Mouse (Mus musculus) midbrain, embryonic 14.5 days (tissue): ENCODE results near the gene Grik1. TPM values are rescaled to one million over a fixed set of nuclear protein-coding genes. Genes with fewer than 3 reads are reported as not detected.

Experiments used
- ATAC-seq: fragments of 200-750 bp; cut with Nextera tagmentation; 2 replicates; pipeline ENCODE4 v1.8.0; 2017; ENCODE audit warnings: moderate number of reproducible peaks, moderate library complexity; ENCODE audit not compliant: low FRiP score, low TSS enrichment
- DNase-seq: peaks from one replicate; pipeline ENCODE4 v3.0.0-alpha.2; 2015
- H3K27ac ChIP-seq: fragments of 300-500 bp; sonication (generic); replicated peaks from 2 replicates; pipeline ENCODE4 v1.5.1; 2014; ENCODE audit warnings: mild to moderate bottlenecking, low read depth, low read length, moderate library complexity
- H3K27me3 ChIP-seq: fragments of 300-500 bp; sonication (generic); 2 replicates; pipeline ENCODE4 v1.6.1; 2014; ENCODE audit warnings: low read length, control low read depth, mixed read lengths; ENCODE audit not compliant: control insufficient read depth, insufficient read depth
- H3K36me3 ChIP-seq: fragments of 300-500 bp; sonication (generic); 2 replicates; pipeline ENCODE4 v1.6.1; 2014; ENCODE audit warnings: low read length, control low read depth; ENCODE audit not compliant: control insufficient read depth, insufficient read depth
- H3K4me1 ChIP-seq: fragments of 300-500 bp; sonication (generic); 2 replicates; pipeline ENCODE4 v1.6.1; 2014; ENCODE audit warnings: mild to moderate bottlenecking, antibody characterized with exemption, low read length, control low read depth; ENCODE audit not compliant: control insufficient read depth, insufficient read depth
- H3K4me2 ChIP-seq: fragments of 300-500 bp; sonication (generic); 2 replicates; pipeline ENCODE4 v1.6.1; 2014; ENCODE audit warnings: mild to moderate bottlenecking, low read length, moderate library complexity
- H3K4me3 ChIP-seq: fragments of 300-500 bp; sonication (generic); replicated peaks from 2 replicates; pipeline ENCODE4 v1.5.1; 2014; ENCODE audit warnings: low read depth, low read length
- H3K9ac ChIP-seq: fragments of 300-500 bp; sonication (generic); replicated peaks from 2 replicates; pipeline ENCODE4 v1.6.1; 2014; ENCODE audit warnings: mild to moderate bottlenecking, low read length, moderate library complexity
- H3K9me3 ChIP-seq: fragments of 300-500 bp; sonication (generic); 2 replicates; pipeline ENCODE4 v1.6.1; 2016; ENCODE audit warnings: low read length, control low read depth, mixed read lengths; ENCODE audit not compliant: control insufficient read depth
- WGBS: fragments of 180-500 bp; shearing (Covaris S2); extraction: QIAGEN DNeasy Blood & Tissue Kit; methylation state at CpG from one replicate; pipeline ENCODE4 v1.1.7; 2014; 5-methylcytosine and 5-hydroxymethylcytosine counted together
- polyA plus RNA-seq: library from polyadenylated mRNA; unstranded; fragments of >200 nt; fragmentation: Nextera tagmentation; extraction: Ambion mirVana; gene quantifications from 2 replicates; pipeline ENCODE4 v1.2.1, GENCODE M21; 2014

Gene Grik1
- polyA plus RNA-seq, 1 experiment from 2014 or later, result 26.1 TPM

- no peak for DNase-seq
- WGBS, result 14% methylated on average over 3 of the region's 3 CpGs
- Histone ChIP-seq H3K9ac (no peak overlapping the region), H3K9me3 (no peaks in the 10 kb centered on the region), H3K4me1 (no peaks in the 10 kb centered on the region), H3K4me3 (no peak overlapping the region), H3K4me2 (no peak overlapping the region), H3K27me3 (no peaks in the 10 kb centered on the region), H3K27ac (no peak overlapping the region), H3K36me3 (no peaks in the 10 kb centered on the region)
- no peak for ATAC-seq
These were observed 40.2 kb downstream of the Grik1 start for GRCm38 (mm10) chr16:88249825-88250224.

GRCm38 (mm10) chr16:88247586-88247985, 42.5 kb downstream of the Grik1 start:
- H3K9me3 ChIP-seq, result no peaks in the 10 kb centered on the region
- H3K4me2 ChIP-seq, result no peak overlapping the region
- DNase-seq (no peak), ATAC-seq (no peak)
- no peaks in the 10 kb centered on the region for H3K36me3 ChIP-seq
- no peak overlapping the region for H3K27ac ChIP-seq
- no peak overlapping the region for H3K9ac ChIP-seq
- WGBS, result 91% methylated on average over 3 of the region's 3 CpGs
- no peaks in the 10 kb centered on the region for H3K4me1 ChIP-seq
- no peak overlapping the region for H3K4me3 ChIP-seq
- no peaks in the 10 kb centered on the region for H3K27me3 ChIP-seq

- no peak for ATAC-seq
- DNase-seq, result no peak
- H3K4me3 ChIP-seq, result no peak overlapping the region
- no peak overlapping the region for H3K9ac ChIP-seq
- whole genome bisulfite sequencing, result 89% methylated on average over 4 of the region's 4 CpGs
- H3K4me2 ChIP-seq, result no peak overlapping the region
- H3K9me3 ChIP-seq, result no peaks in the 10 kb centered on the region
- H3K36me3 ChIP-seq, result no peaks in the 10 kb centered on the region
- H3K27me3 ChIP-seq, result no peaks in the 10 kb centered on the region
- H3K4me1 ChIP-seq, result no peaks in the 10 kb centered on the region
- no peak overlapping the region for H3K27ac ChIP-seq
These were observed 45.4 kb downstream of the Grik1 start for GRCm38 (mm10) chr16:88244658-88245057.

- Histone ChIP-seq H3K27me3 (no peaks in the 10 kb centered on the region), H3K4me3 (no peak overlapping the region), H3K27ac (no peak overlapping the region), H3K9ac (no peak overlapping the region), H3K4me2 (no peak overlapping the region), H3K4me1 (no peaks in the 10 kb centered on the region), H3K9me3 (no peaks in the 10 kb centered on the region), H3K36me3 (no peaks in the 10 kb centered on the region)
- WGBS, result 67% methylated on average over 16 of the region's 16 CpGs
- DNase-seq (no peak), ATAC-seq (no peak)
These were observed 64.4 kb downstream of the Grik1 start for GRCm38 (mm10) chr16:88225616-88226015.

- no peak for DNase-seq
- WGBS, result 78% methylated on average over 3 of the region's 3 CpGs
- no peak for ATAC-seq
These were observed 68.1 kb downstream of the Grik1 start for GRCm38 (mm10) chr16:88221932-88222331.

GRCm38 (mm10) chr16:88212531-88212930, 77.5 kb downstream of the Grik1 start:
- Histone ChIP-seq H3K4me3 (no peak overlapping the region), H3K9me3 (peaks cover under 1% of the 10 kb centered on the region; the same call in 1 of the 2 replicates), H3K36me3 (no peaks in the 10 kb centered on the region), H3K9ac (no peak overlapping the region), H3K4me1 (no peaks in the 10 kb centered on the region), H3K27ac (no peak overlapping the region), H3K27me3 (no peaks in the 10 kb centered on the region), H3K4me2 (no peak overlapping the region)
- WGBS, result 73% methylated on average over 5 of the region's 5 CpGs
- no peak for ATAC-seq
- no peak for DNase-seq

More at GRCm38 (mm10) chr16:88221932-88222331, 68.1 kb downstream of the Grik1 start:
- no peaks in the 10 kb centered on the region for H3K36me3 ChIP-seq
- peaks cover 3% of the 10 kb centered on the region; the same call in 1 of the 2 replicates for H3K9me3 ChIP-seq
- no peaks in the 10 kb centered on the region for H3K4me1 ChIP-seq
- no peak overlapping the region for H3K27ac ChIP-seq
- H3K27me3 ChIP-seq, result no peaks in the 10 kb centered on the region
- H3K4me2 ChIP-seq, result no peak overlapping the region
- no peak overlapping the region for H3K9ac ChIP-seq
- no peak overlapping the region for H3K4me3 ChIP-seq

- Histone ChIP-seq H3K4me3 (no peak overlapping the region), H3K4me2 (no peak overlapping the region), H3K9ac (no peak overlapping the region), H3K27ac (no peak overlapping the region), H3K36me3 (no peaks in the 10 kb centered on the region), H3K4me1 (no peaks in the 10 kb centered on the region), H3K27me3 (no peaks in the 10 kb centered on the region), H3K9me3 (no peaks in the 10 kb centered on the region)
- 60% methylated on average over 8 of the region's 8 CpGs for WGBS
- DNase-seq, result no peak
- ATAC-seq, result no peak
These were observed 78.2 kb downstream of the Grik1 start for GRCm38 (mm10) chr16:88211852-88212251.

GRCm38 (mm10) chr16:88204400-88204799, 85.7 kb downstream of the Grik1 start:
- Histone ChIP-seq H3K27me3 (no peaks in the 10 kb centered on the region), H3K9me3 (no peaks in the 10 kb centered on the region), H3K4me2 (no peak overlapping the region), H3K9ac (no peak overlapping the region), H3K4me1 (no peaks in the 10 kb centered on the region), H3K4me3 (no peak overlapping the region), H3K27ac (no peak overlapping the region), H3K36me3 (no peaks in the 10 kb centered on the region)
- DNase-seq, result peak; percentile 84
- peak; percentile 71; the same call in 1 of the 2 replicates for ATAC-seq
- 8% methylated on average over 5 of the region's 5 CpGs for WGBS

GRCm38 (mm10) chr16:88203985-88204384, 86.1 kb downstream of the Grik1 start:
- ATAC-seq, result no peak
- WGBS, result 89% methylated on average over 6 of the region's 6 CpGs

More at GRCm38 (mm10) chr16:88203985-88204384, 86.1 kb downstream of the Grik1 start:
- no peak overlapping the region for H3K27ac ChIP-seq
- no peaks in the 10 kb centered on the region for H3K36me3 ChIP-seq
- no peak overlapping the region for H3K9ac ChIP-seq
- no peaks in the 10 kb centered on the region for H3K27me3 ChIP-seq
- no peak for DNase-seq
- H3K4me1 ChIP-seq, result no peaks in the 10 kb centered on the region
- no peak overlapping the region for H3K4me3 ChIP-seq
- no peaks in the 10 kb centered on the region for H3K9me3 ChIP-seq
- H3K4me2 ChIP-seq, result no peak overlapping the region
